Mouse (Mus musculus) limb, embryonic 14.5 days (tissue): ENCODE results near the gene Fam171a1. TPM values are rescaled to one million over a fixed set of nuclear protein-coding genes. Genes with fewer than 3 reads are reported as not detected.

ENCODE experiments used
- ATAC-seq: fragments of 200-750 bp; cut with Nextera tagmentation; 2 replicates; pipeline ENCODE4 v1.8.0; 2017; ENCODE audit warnings: low read depth, moderate number of reproducible peaks, moderate TSS enrichment; ENCODE audit not compliant: low FRiP score
- DNase-seq: peaks from one replicate; pipeline ENCODE4 v3.0.0-alpha.2; 2015; ENCODE audit warnings: low spot score
- H3K27ac ChIP-seq: fragments of 300-500 bp; sonication (generic); replicated peaks from 2 replicates; pipeline ENCODE4 v1.5.1; 2014; ENCODE audit warnings: low read depth, mild to moderate bottlenecking, low read length, moderate library complexity, mixed read lengths
- H3K27me3 ChIP-seq: fragments of 300-500 bp; sonication (generic); 2 replicates; pipeline ENCODE4 v1.6.1; 2014; ENCODE audit warnings: low read length, mixed read lengths; ENCODE audit not compliant: control insufficient read depth, insufficient read depth
- H3K36me3 ChIP-seq: fragments of 300-500 bp; sonication (generic); 2 replicates; pipeline ENCODE4 v1.6.1; 2014; ENCODE audit warnings: mild to moderate bottlenecking, low read length, moderate library complexity, mixed read lengths; ENCODE audit not compliant: control insufficient read depth, insufficient read depth
- H3K4me1 ChIP-seq: fragments of 300-500 bp; sonication (generic); 2 replicates; pipeline ENCODE4 v1.6.1; 2014; ENCODE audit warnings: antibody characterized with exemption, low read length, mixed read lengths; ENCODE audit not compliant: control insufficient read depth, insufficient read depth
- H3K4me2 ChIP-seq: fragments of 300-500 bp; sonication (generic); replicated peaks from 2 replicates; pipeline ENCODE4 v1.6.1; 2014; ENCODE audit warnings: low read depth, mild to moderate bottlenecking, low read length, moderate library complexity; ENCODE audit not compliant: severe bottlenecking
- H3K4me3 ChIP-seq: fragments of 300-500 bp; sonication (generic); replicated peaks from 2 replicates; pipeline ENCODE4 v1.5.1; 2014; ENCODE audit warnings: low read length
- H3K9ac ChIP-seq: fragments of 300-500 bp; sonication (generic); 2 replicates; pipeline ENCODE4 v1.6.1; 2014; ENCODE audit warnings: mild to moderate bottlenecking, low read depth, low read length, moderate library complexity; ENCODE audit not compliant: severe bottlenecking
- H3K9me3 ChIP-seq: fragments of 300-500 bp; sonication (generic); 2 replicates; pipeline ENCODE4 v1.6.1; 2016; ENCODE audit warnings: low read length; ENCODE audit not compliant: control insufficient read depth
- POLR2A ChIP-seq: fragments of 200-500 bp; IDR thresholded peaks from 2 replicates; pipeline ENCODE4 v1.8.0; 2012; ENCODE audit warnings: inconsistent platforms, mild to moderate bottlenecking, moderate library complexity, borderline replicate concordance; ENCODE audit not compliant: insufficient read depth, insufficient read length; ENCODE audit errors: extremely low read depth
- WGBS: fragments of 180-500 bp; shearing (Covaris S2); extraction: QIAGEN DNeasy Blood & Tissue Kit; methylation state at CpG from one replicate; pipeline ENCODE4 v1.1.7; 2014; 5-methylcytosine and 5-hydroxymethylcytosine counted together
- polyA plus RNA-seq, 2 experiments: library from polyadenylated mRNA; depleted of rRNA in 1 of 2; stranded (reverse) in 1 of 2; unstranded in 1 of 2; fragments of >200 nt; fragmentation: Nextera tagmentation in 1 of 2; extraction: Ambion mirVana in 1 of 2; gene quantifications; 2 replicates each; pipeline versions ENCODE4 v1.2.1 to v1.2.3; 2012 to 2014

The Fam171a1 gene
- polyA plus RNA-seq, 2 experiments: 31.7 to 32.7 TPM

DNA sequence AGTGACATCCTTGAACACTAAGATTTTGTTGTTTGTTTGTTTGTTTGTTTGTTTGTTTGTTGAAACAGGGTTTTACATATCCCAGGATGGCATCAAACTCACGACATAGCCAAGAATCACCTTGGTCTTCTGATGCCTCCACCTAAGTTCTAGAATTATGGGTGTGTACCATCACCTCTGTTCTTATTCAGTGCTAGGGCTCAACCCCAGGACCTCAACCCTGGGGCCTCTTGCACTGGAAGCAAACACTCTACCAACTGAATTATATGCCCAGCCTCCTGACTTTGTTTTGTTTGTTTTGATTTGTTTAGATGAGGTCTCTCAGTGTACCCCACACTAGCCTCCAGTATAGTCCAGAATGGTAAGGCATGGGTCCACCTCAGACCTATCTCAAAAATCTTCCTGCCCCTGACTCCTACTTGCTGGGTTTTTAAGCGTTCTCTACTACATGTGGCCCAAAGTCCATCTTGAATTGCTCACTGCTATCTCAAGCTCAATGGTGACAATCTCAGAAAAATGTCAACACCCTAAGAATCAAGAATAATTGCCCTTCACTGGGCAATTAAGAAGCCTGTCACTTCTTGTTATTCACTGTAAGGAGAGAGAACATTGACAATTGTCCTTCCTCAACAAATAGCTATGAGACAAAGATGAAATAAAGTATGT, 12.6 kb upstream of the Fam171a1 start:
- DNase-seq (no peak), ATAC-seq (no peak)
- no peak overlapping the region for H3K4me3 ChIP-seq
- H3K36me3 ChIP-seq: no peaks in the 10 kb centered on the region
- H3K9me3 ChIP-seq: no peaks in the 10 kb centered on the region
- H3K4me1 ChIP-seq: no peaks in the 10 kb centered on the region
- no peak overlapping the region for H3K27ac ChIP-seq
- 85% methylated on average over 2 of the region's 2 CpGs for WGBS
- no peak for TF ChIP-seq POLR2A
- no peaks in the 10 kb centered on the region for H3K27me3 ChIP-seq
- no peak overlapping the region for H3K4me2 ChIP-seq
- no peak overlapping the region for H3K9ac ChIP-seq

DNA sequence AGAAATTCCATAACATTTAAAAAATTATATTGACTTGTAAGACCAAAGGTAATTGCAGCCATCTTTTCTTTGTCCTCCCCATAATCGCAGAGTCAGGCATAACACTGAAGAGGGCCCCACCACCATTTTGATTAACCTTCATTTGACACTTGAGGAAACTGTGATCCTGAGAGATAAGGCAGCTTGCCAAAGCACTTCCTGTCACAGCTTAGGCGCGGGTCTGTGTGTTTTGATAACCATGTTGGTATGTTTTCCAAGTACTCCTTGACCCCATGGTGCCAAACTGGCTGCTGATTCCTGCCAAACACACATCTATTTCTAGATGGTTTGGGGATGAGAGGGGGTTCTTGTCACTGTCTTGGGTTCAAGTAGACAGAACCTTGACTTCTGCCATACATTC, 11.7 kb upstream of the Fam171a1 start:
- Histone ChIP-seq H3K4me3 (no peak overlapping the region), H3K4me2 (no peak overlapping the region), H3K27ac (no peak overlapping the region), H3K27me3 (no peaks in the 10 kb centered on the region), H3K9ac (no peak overlapping the region), H3K36me3 (no peaks in the 10 kb centered on the region), H3K4me1 (no peaks in the 10 kb centered on the region), H3K9me3 (no peaks in the 10 kb centered on the region)
- TF ChIP-seq POLR2A: no peak
- DNase-seq: no peak
- WGBS: 79% methylated on average over 3 of the region's 3 CpGs
- no peak for ATAC-seq

DNA sequence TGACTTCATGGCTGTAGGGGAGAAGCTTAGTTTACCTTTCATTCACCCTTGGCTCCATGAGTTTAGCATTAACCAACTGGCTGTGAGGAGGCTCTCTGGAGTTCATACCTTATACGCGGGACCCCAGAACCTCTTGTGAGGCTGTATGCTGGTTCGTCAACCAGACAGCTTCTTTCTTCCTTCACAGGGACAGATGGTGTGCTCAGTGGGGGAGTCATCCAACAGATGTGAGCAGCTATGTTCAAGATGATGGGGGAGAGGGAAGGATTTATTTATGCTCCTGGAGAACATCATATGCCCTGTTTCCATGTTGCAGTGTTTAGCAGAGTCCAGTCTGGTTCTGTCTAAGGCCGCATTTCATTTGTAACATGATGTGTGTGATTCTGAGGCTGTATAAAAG, 6.6 kb upstream of the Fam171a1 start:
- no peak for TF ChIP-seq POLR2A
- Histone ChIP-seq H3K36me3 (no peaks in the 10 kb centered on the region), H3K4me1 (no peaks in the 10 kb centered on the region), H3K27ac (no peak overlapping the region), H3K4me2 (no peak overlapping the region), H3K27me3 (no peaks in the 10 kb centered on the region), H3K9ac (no peak overlapping the region), H3K4me3 (no peak overlapping the region), H3K9me3 (no peaks in the 10 kb centered on the region)
- ATAC-seq (no peak), DNase-seq (no peak)
- WGBS: 72% methylated on average over 4 of the region's 4 CpGs

DNA sequence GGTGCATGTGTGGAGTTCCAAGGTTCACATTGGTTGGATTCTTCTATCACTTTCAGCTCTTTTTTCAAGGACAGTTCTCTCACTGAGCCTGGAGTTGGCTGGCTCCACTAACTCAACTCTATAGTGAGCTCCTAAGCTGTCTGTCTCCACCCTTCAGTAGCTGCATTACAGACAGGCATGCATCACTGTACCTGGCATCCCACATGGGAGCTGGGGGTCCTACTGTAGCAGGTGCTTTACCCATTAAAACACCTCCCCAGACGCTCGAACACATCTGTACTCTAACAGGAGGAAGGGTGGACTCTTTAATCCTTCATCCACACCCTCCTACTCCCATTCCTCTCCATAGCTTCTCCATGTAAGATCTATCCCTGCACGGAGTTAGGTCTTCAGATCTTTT, 5.6 kb upstream of the Fam171a1 start:
- ATAC-seq (no peak), DNase-seq (no peak)
- no peak overlapping the region for H3K4me2 ChIP-seq
- WGBS: 86% methylated on average over 3 of the region's 3 CpGs
- no peaks in the 10 kb centered on the region for H3K9me3 ChIP-seq
- no peaks in the 10 kb centered on the region for H3K36me3 ChIP-seq
- H3K4me3 ChIP-seq: no peak overlapping the region
- H3K9ac ChIP-seq: no peak overlapping the region
- peaks cover under 1% of the 10 kb centered on the region; the same call in 1 of the 2 replicates for H3K4me1 ChIP-seq
- no peaks in the 10 kb centered on the region for H3K27me3 ChIP-seq
- no peak overlapping the region for H3K27ac ChIP-seq
- TF ChIP-seq POLR2A: no peak

DNA sequence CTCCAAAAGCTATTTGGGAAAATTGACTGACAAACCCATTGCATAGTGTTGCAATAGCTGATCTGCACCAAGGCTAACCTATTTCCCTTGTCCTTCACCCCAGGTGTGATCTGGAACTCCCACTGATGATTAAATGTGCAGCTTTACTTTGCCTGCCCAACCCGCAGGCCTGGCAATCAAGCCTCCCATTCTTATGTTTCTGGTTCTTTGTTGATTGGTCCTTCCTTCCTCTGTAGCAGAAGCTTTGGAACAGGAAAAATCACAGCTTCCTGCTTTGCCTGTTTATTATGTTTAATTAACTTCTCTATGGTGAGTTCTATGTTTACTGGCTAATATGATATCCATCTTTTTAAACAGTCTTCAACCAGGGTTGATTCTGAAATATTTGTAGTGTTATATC, 5.2 kb upstream of the Fam171a1 start:
- no peak overlapping the region for H3K9ac ChIP-seq
- no peak overlapping the region for H3K27ac ChIP-seq
- no peak for TF ChIP-seq POLR2A
- H3K36me3 ChIP-seq: no peaks in the 10 kb centered on the region
- peaks cover 5% of the 10 kb centered on the region; the same call in 1 of the 2 replicates for H3K4me1 ChIP-seq
- H3K27me3 ChIP-seq: no peaks in the 10 kb centered on the region
- WGBS: 83% methylated on average over 1 of the region's 1 CpGs
- ATAC-seq (no peak), DNase-seq (no peak)
- H3K4me3 ChIP-seq: no peak overlapping the region
- no peak overlapping the region for H3K4me2 ChIP-seq
- no peaks in the 10 kb centered on the region for H3K9me3 ChIP-seq
